ENCODE assay signal across 8 mouse cellular contexts in the genomic region with DNA sequence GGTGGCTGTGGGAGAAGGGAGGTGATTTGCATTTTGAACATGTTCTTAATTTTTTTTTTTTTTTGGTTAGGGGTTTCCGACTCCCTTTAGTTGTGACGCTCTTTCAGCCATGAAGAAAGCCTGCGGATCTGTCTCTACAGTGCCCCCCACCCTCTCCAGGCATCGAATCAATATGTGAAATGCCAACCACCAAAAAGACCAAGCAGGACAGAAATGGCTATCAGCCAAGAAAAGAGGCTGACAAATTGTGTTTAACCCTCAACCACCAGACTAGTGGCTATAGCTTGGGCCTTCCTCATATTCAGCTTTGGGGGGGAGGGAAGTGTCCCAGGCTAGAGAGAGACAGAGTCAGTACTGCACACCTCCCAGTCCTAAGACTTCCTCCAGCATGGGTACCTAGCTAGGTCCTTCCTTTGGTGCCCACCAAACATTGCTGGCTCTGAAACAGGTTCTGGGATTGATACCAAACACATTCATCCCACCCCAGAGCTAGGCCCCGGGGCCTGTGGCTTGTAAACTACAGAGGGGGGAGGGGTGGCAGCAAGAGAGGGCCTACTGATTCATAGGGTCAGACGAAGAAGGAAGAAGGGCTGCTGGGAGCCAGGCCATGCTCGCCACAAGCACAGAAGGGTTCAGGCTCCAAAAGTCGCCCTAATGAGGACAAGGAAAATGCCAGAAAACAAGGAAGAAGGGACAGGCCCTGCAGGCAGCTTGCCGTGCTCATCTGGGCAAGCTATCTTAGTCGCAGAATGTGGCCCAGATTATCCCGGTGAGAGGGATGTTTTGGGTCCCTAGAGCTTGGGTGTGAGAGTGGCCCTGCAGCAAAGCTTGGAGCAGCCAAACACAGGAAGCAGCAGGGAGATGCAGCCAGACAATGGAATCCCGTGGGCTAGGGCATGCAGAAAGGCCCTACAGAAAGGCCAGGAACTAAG. TPM values are rescaled to one million over a fixed set of nuclear protein-coding genes. Genes with fewer than 3 reads are reported as not detected.
DNase-seq lines count a peak whose midpoint lies in the region; ATAC-seq lines count a peak whose summit lies in the region.

No protein-coding gene starts in this region.

- no peak overlapping the region for H3K4me3 ChIP-seq in lung, embryonic 16.5 days (ENCODE audit: low read length)
- peak overlapping the region; percentile 13 for H3K4me3 ChIP-seq in heart, embryonic 11.5 days (ENCODE audit: low read depth, low read length)
- peak overlapping the region; percentile 29 for H3K4me3 ChIP-seq in limb, embryonic 10.5 days
- no peak overlapping the region for H3K4me3 ChIP-seq in neural tube, embryonic 12.5 days

- peaks cover 66% of the 10 kb centered on the region for H3K4me1 ChIP-seq in lung, embryonic 16.5 days (replicated peaks; ENCODE audit: control insufficient read depth, insufficient read depth, low read length)
- peaks cover 59% of the 10 kb centered on the region for H3K4me1 ChIP-seq in heart, embryonic 11.5 days (ENCODE audit: control insufficient read depth, insufficient read depth, low read length)
- peaks cover 77% of the 10 kb centered on the region for H3K4me1 ChIP-seq in limb, embryonic 10.5 days
- H3K4me1 ChIP-seq in neural tube, embryonic 12.5 days: peaks cover 95% of the 10 kb centered on the region

- ATAC-seq in lung, embryonic 16.5 days (ENCODE audit: low read depth): no peak
- no peak for ATAC-seq in heart, embryonic 11.5 days (replicated peaks; ENCODE audit: insufficient number of reproducible peaks, low FRiP score, low TSS enrichment)
- no peak for ATAC-seq in neural tube, embryonic 12.5 days (ENCODE audit: low FRiP score, low read depth)

- H3K27me3 ChIP-seq in lung, embryonic 16.5 days (ENCODE audit: control insufficient read depth, insufficient read depth, low read depth, low read length): no peaks in the 10 kb centered on the region
- H3K27me3 ChIP-seq in heart, embryonic 11.5 days (ENCODE audit: control insufficient read depth, insufficient read depth, low read length): no peaks in the 10 kb centered on the region
- H3K27me3 ChIP-seq in limb, embryonic 10.5 days (ENCODE audit: low read depth, poor library complexity, severe bottlenecking): no peaks in the 10 kb centered on the region
- H3K27me3 ChIP-seq in neural tube, embryonic 12.5 days (replicated peaks): no peaks in the 10 kb centered on the region

- peak overlapping the region; percentile 48 for H3K4me2 ChIP-seq in lung, embryonic 16.5 days (ENCODE audit: low read depth, low read length)
- peak overlapping the region; percentile 48 for H3K4me2 ChIP-seq in heart, embryonic 11.5 days
- peak overlapping the region; percentile 52 for H3K4me2 ChIP-seq in neural tube, embryonic 12.5 days (replicated peaks)

- DNase-seq in lung, adult 18-20 months: no peak
- DNase-seq in embryo, embryonic 10 days (ENCODE audit: low spot score): peak; percentile 57
- DNase-seq in limb, embryonic 10.5 days (ENCODE audit: low spot score): peak; percentile 51
- DNase-seq in thymus, adult 18-20 months: no peak
- DNase-seq in adrenal gland, postnatal 4 days (ENCODE audit: low spot score in 2 of 2): no peak

- WGBS in lung, embryonic 16.5 days: 19% methylated on average over 12 of the region's 12 CpGs
- 20% methylated on average over 12 of the region's 12 CpGs for WGBS in heart, embryonic 11.5 days (ENCODE audit: insufficient replicate concordance)
- 17% methylated on average over 12 of the region's 12 CpGs for WGBS in limb, embryonic 10.5 days
- WGBS in neural tube, embryonic 12.5 days: 11% methylated on average over 12 of the region's 12 CpGs

- H3K9ac ChIP-seq in lung, embryonic 16.5 days (ENCODE audit: low read length): peak overlapping the region; percentile 66
- peak overlapping the region; percentile 55 for H3K9ac ChIP-seq in heart, embryonic 11.5 days (ENCODE audit: low read depth, low read length)
- peak overlapping the region; percentile 48 for H3K9ac ChIP-seq in neural tube, embryonic 12.5 days

- peak overlapping the region; percentile 98 for H3K27ac ChIP-seq in lung, embryonic 16.5 days (ENCODE audit: low read length)
- H3K27ac ChIP-seq in heart, embryonic 11.5 days (ENCODE audit: low read depth, low read length): peak overlapping the region; percentile 87
- H3K27ac ChIP-seq in limb, embryonic 10.5 days: peak overlapping the region; percentile 90
- peak overlapping the region; percentile 85 for H3K27ac ChIP-seq in neural tube, embryonic 12.5 days

- no peaks in the 10 kb centered on the region for H3K9me3 ChIP-seq in lung, embryonic 16.5 days (ENCODE audit: control insufficient read depth, low read length)
- H3K9me3 ChIP-seq in heart, embryonic 11.5 days (replicated peaks; ENCODE audit: control insufficient read depth, low read length): no peaks in the 10 kb centered on the region
- no peaks in the 10 kb centered on the region for H3K9me3 ChIP-seq in limb, embryonic 10.5 days (replicated peaks)
- H3K9me3 ChIP-seq in neural tube, embryonic 12.5 days: no peaks in the 10 kb centered on the region

- peaks cover 4% of the 10 kb centered on the region; the same call in 1 of the 2 replicates for H3K36me3 ChIP-seq in lung, embryonic 16.5 days (ENCODE audit: control insufficient read depth, insufficient read depth, low read length)
- no peaks in the 10 kb centered on the region for H3K36me3 ChIP-seq in heart, embryonic 11.5 days (ENCODE audit: control insufficient read depth, insufficient read depth, low read length)
- peaks cover 25% of the 10 kb centered on the region for H3K36me3 ChIP-seq in limb, embryonic 10.5 days
- H3K36me3 ChIP-seq in neural tube, embryonic 12.5 days: 0 out of 2 replicates have a peak, but pooled peaks cover 4% of the 10 kb centered on the region

RNA-seq across cellular contexts. Expression of a gene that starts 40.1 kb away (rescaled TPM):
- 40.6 and 48.7 TPM in 2 replicates for polyA plus RNA-seq in lung, embryonic 16.5 days (2015; fragmentation: Nextera tagmentation; extraction: Ambion mirVana)
- 39.6 and 47.6 TPM in 2 replicates for polyA plus RNA-seq in heart, embryonic 11.5 days (2014; fragmentation: Nextera tagmentation; extraction: Ambion mirVana)
- 59.3 and 59.5 TPM in 2 replicates for polyA plus RNA-seq in limb, embryonic 10.5 days (2016; fragmentation: Nextera tagmentation; extraction: Ambion mirVana)
- 68.7 and 81.4 TPM in 2 replicates for polyA plus RNA-seq in neural tube, embryonic 12.5 days (2016; fragmentation: Nextera tagmentation; extraction: Ambion mirVana)
- total RNA-seq in adrenal gland, postnatal 4 days (2021): 10 to 100 TPM; 61.4 to 61.9 TPM

Comparison
In these comparisons a context has a peak if more than half of its experiments do, and no peak if none do; other contexts are left out.
1. H3K4me3 ChIP-seq: peak in heart, embryonic 11.5 days (single experiment) and limb, embryonic 10.5 days (single experiment); none in lung, embryonic 16.5 days (single experiment) and neural tube, embryonic 12.5 days (single experiment).
2. DNase-seq: peak in embryo, embryonic 10 days (single experiment) and limb, embryonic 10.5 days (single experiment); none in lung, adult 18-20 months (0 of 2), thymus, adult 18-20 months (0 of 2) and adrenal gland, postnatal 4 days (0 of 2).
3. Peak in every context shown above with its lines, with median percentiles within 50 percentile points of each other: H3K27ac ChIP-seq, H3K4me2 ChIP-seq and H3K9ac ChIP-seq.